Mouse (Mus musculus) yolk sac, embryonic 10.5 days (tissue): ENCODE results near the gene Drap1.
A peak's percentile ranks its signal among the peaks of the same experiment; 100 is the strongest.
"Not testable (repeated sequence)": the region's sequence is repeated elsewhere in the genome, so short reads cannot be mapped to it uniquely, and the experiment has no call there.

Source experiments
- DNase-seq: peaks from one replicate; pipeline ENCODE4 v3.0.0-alpha.2; 2017; ENCODE audit warnings: low spot score

The Drap1 gene

GRCm38 (mm10) chr19:5419630-5420029, 5.1 kb downstream of the Drap1 start:
- no peak for DNase-seq

- no peak for DNase-seq
Observed at GRCm38 (mm10) chr19:5418750-5419466, 5.9 kb downstream of the Drap1 start.

- no peak for DNase-seq
Observed at GRCm38 (mm10) chr19:5414534-5414957, 10.2 kb downstream of the Drap1 start.

DNA sequence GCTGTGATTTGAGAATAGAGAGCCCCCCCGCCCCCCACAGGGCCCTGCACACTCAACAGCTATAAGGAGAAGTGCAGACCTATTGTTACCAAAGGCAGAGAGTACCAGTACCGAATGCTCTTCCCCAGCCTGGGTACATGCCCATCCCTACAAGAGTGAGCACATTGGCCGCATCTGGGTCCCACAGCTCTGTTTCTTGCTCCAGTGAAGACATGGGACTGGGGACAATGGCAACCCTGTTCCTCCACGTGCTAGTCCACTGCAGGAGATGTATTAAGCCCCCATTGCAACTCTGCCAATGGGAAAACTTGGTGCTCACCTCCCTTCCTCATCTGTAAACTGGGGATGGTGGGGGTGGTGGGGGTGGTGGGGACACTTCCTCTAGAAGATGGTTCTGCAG, 10.9 kb downstream of the Drap1 start:
- DNase-seq = no peak

DNA sequence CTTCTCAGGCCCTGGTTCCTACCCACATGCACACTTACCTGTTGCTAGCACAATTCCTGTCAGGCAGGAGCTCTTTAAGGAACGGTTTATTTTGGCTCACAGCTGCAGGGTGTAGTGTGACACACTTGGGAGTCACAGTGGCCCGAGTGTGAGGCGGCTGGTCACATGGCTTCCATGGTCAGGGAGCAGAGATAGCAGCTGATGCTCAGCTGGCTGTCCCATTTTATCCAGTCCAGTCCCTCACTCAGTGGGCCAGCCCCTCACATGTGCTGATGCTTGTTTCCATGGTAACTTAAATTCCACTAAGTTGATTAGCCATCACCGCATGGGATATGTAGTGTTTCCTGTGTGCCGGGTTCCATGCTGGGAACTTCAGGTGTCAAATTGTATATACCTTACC, 12.8 kb downstream of the Drap1 start:
- DNase-seq = no peak

GRCm38 (mm10) chr19:5410641-5411040, 14.1 kb downstream of the Drap1 start:
- DNase-seq = no peak

- DNase-seq = no peak
Observed at GRCm38 (mm10) chr19:5409068-5409467, 15.7 kb downstream of the Drap1 start.

GRCm38 (mm10) chr19:5408057-5409001, 16.4 kb downstream of the Drap1 start:
- no peak for DNase-seq

DNA sequence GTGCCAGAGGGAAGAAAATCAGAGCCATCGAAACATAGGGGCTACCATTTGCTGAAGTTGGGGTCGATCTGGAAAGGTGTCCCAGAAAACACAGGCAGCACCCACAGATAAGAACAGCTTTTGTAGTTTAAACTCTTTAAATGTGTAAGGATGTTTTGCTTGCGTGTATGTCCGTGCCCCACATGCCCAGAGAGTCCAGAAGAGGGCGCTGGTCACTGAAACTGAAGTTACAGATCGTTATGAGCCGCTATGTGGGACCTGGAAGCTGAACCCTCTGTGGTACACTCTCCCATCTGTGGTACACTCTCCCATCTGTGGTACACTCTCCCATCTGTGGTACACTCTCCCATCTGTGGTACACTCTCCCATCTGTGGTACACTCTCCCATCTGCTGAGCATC, 17.6 kb downstream of the Drap1 start:
- DNase-seq = peak; percentile 42

- peak; percentile 62 for DNase-seq
Observed at GRCm38 (mm10) chr19:5406531-5407126, 18.1 kb downstream of the Drap1 start.

- DNase-seq = no peak
Observed at GRCm38 (mm10) chr19:5405924-5406323, 18.9 kb downstream of the Drap1 start.

GRCm38 (mm10) chr19:5402293-5402692, 22.5 kb downstream of the Drap1 start, which contains the start of gene Tsga10ip:
Gene Tsga10ip (minus strand): TSS chr19:5402526.
- DNase-seq = no peak

DNA sequence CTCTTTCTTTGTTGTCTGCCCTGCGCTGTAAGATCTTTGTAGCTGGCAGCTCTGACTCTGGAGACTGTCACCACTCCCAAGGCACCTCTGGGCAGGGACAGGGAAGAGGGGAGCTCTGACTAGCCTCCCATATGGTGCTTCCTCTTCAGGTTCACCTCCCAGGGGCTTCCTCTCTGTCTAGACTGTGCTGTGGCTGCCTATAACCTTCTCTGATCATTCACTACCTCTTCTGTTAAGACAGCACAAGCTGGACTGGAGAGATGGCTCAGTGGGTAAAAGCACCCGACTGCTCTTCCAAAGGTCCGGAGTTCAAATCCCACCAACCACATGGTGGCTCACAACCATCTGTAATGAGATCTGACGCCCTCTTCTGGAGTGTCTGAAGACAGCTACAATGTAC, 23.7 kb downstream of the Drap1 start:
- DNase-seq = not testable (repeated sequence)

- DNase-seq = no peak
Observed at GRCm38 (mm10) chr19:5395371-5395770, 29.4 kb downstream of the Drap1 start.

- DNase-seq = no peak
Observed at GRCm38 (mm10) chr19:5394168-5394567, 30.6 kb downstream of the Drap1 start.

- no peak for DNase-seq
Observed at GRCm38 (mm10) chr19:5392892-5393291, 31.9 kb downstream of the Drap1 start.

DNA sequence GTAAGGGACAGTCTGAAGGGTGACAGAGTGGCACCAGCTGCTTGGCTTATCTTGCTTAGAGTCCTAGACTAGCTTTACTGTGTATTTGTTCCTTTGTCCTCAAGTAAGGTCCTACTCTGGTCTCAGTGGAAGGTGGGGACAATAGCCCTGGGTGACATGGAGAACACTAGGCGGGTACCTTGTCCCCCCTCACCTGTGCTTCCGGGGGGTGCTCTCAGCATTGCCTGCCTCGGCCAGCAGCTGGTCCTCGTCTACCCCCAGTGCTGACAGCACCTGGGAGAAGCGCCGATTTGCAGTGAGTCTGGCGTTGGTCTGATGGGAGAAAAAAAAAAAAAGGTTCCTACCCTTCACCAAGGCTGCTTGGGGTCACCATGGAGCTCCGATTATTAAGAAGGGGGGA, 34.4 kb downstream of the Drap1 start:
- no peak for DNase-seq

DNA sequence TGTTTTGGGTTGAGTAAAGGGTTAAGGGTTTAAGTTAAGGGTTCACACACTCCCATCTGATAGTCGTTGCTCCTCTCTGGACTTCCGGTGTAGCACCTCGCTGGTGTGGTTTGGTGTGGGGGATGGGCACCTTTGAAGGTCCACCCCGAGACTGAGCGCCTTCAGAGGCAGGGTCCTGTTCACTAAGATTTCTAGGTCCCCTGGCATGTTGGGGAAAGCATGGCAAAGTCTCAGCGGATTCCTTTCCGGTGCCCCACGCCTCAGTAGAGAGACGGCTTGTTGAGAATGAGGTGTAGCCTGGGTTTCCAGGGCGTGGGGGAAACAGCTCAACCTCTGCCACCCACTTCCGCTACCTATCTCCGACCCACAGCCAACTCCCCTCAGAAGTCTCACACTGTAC, 35.1 kb downstream of the Drap1 start:
- peak; percentile 71 for DNase-seq

GRCm38 (mm10) chr19:5388588-5389242, 36.1 kb downstream of the Drap1 start, which contains the start of gene Sart1:
Gene Sart1 (minus strand): TSS chr19:5388703.
- DNase-seq = peak; percentile 93

GRCm38 (mm10) chr19:5388011-5388441, 36.8 kb downstream of the Drap1 start:
- peak; percentile 41 for DNase-seq

- no peak for DNase-seq
Observed at GRCm38 (mm10) chr19:5384715-5385114, 40.1 kb downstream of the Drap1 start.

GRCm38 (mm10) chr19:5383326-5383725, 41.5 kb downstream of the Drap1 start:
- DNase-seq = no peak
